Mouse (Mus musculus) ES-E14 (cell line): Measurements from ENCODE around the gene Mprip. TPM values are rescaled to one million over a fixed set of nuclear protein-coding genes. Genes with fewer than 3 reads are reported as not detected.

Experiments used
- DNase-seq: peaks from one replicate; pipeline ENCODE4 v3.0.0-alpha.2; 2013; ENCODE audit warnings: low read depth, low spot score
- H3K27ac ChIP-seq: 2 replicates; pipeline ENCODE4 v1.5.1; 2012; ENCODE audit warnings: low read depth, mild to moderate bottlenecking, low read length, moderate library complexity, mixed read lengths; ENCODE audit not compliant: poor library complexity, insufficient read depth, severe bottlenecking
- H3K36me3 ChIP-seq: 2 replicates; pipeline ENCODE4 v1.6.1; 2012; ENCODE audit warnings: mild to moderate bottlenecking, low read length, moderate library complexity, mixed read lengths; ENCODE audit not compliant: control insufficient read depth, poor library complexity, insufficient read depth, severe bottlenecking
- H3K4me1 ChIP-seq, 2 experiments: fragments of 150-350 bp in 1 of 2; sonication (generic) in 1 of 2; 2 replicates each; pipeline ENCODE4 v1.6.1; 2012; ENCODE audit warnings: low read length in 2 of 2, mild to moderate bottlenecking in 1 of 2, mixed read lengths in 1 of 2; ENCODE audit not compliant: control insufficient read depth in 2 of 2, insufficient read depth in 2 of 2, poor library complexity in 1 of 2
- H3K4me3 ChIP-seq, 2 experiments: fragments of 150-350 bp in 1 of 2; sonication (generic) in 1 of 2; 2 replicates each; pipeline ENCODE4 v1.5.1; 2012; ENCODE audit warnings: low read length in 2 of 2, low read depth in 1 of 2, mild to moderate bottlenecking in 1 of 2, mixed read lengths in 1 of 2; ENCODE audit not compliant: insufficient read depth in 1 of 2, poor library complexity in 1 of 2, severe bottlenecking in 1 of 2
- H3K9ac ChIP-seq: 2 replicates; pipeline ENCODE4 v1.6.1; 2012; ENCODE audit warnings: low read depth, mild to moderate bottlenecking, low read length, mixed read lengths; ENCODE audit not compliant: poor library complexity, insufficient read depth, severe bottlenecking
- H3K9me3 ChIP-seq: fragments of 150-350 bp; sonication (generic); 2 replicates; pipeline ENCODE4 v1.6.1; 2012; ENCODE audit warnings: low read depth, mild to moderate bottlenecking, low read length; ENCODE audit not compliant: control insufficient read depth, insufficient read depth
- CHD2 ChIP-seq: IDR thresholded peaks from 2 replicates; pipeline ENCODE4 v1.6.1; 2014; ENCODE audit warnings: mild to moderate bottlenecking, low read depth, low read length, inconsistent platforms
- HCFC1 ChIP-seq: IDR thresholded peaks from 2 replicates; pipeline ENCODE4 v1.6.1; 2012; ENCODE audit warnings: low read length, inconsistent platforms, borderline replicate concordance; ENCODE audit not compliant: insufficient read depth
- MAFK ChIP-seq: IDR thresholded peaks from 2 replicates; pipeline ENCODE4 v1.6.1; 2014; ENCODE audit warnings: mild to moderate bottlenecking, low read depth, low read length, inconsistent platforms; ENCODE audit not compliant: insufficient read depth
- ZC3H11A ChIP-seq: IDR thresholded peaks from 2 replicates; pipeline ENCODE4 v1.6.1; 2012; ENCODE audit warnings: low read depth, mild to moderate bottlenecking, inconsistent platforms, low read length, borderline replicate concordance
- ZNF384 ChIP-seq: IDR thresholded peaks from 2 replicates; pipeline ENCODE4 v1.6.1; 2012; ENCODE audit warnings: low read depth, low read length, inconsistent platforms
- in situ Hi-C, 2 experiments: fragments of 600-800 bp; cut with MboI; formaldehyde crosslinking; loops; one replicate each; pipeline ENCODE4 v1.15.1; 2025; ENCODE audit warnings: low sequenced_read_pairs in 2 of 2, inconsistent platforms in 1 of 2; ENCODE audit not compliant: unreplicated experiment in 2 of 2
- total RNA-seq: library from RNA; depleted of rRNA; stranded (reverse); fragments of 300-350 nt; gene quantifications from 2 replicates; pipeline ENCODE4 v1.2.3, GENCODE M21; 2012

Gene Mprip
- total RNA-seq, 1 experiment: 138 TPM

- Histone ChIP-seq H3K4me3 (no peak overlapping the region), H3K9me3 (no peaks in the 10 kb centered on the region), H3K27ac (peak overlapping the region; percentile 3; the same call in 1 of the 2 replicates), H3K9ac (no peak overlapping the region), H3K36me3 (no peaks in the 10 kb centered on the region), H3K4me1 (peaks cover 3% of the 10 kb centered on the region in 2 experiments; a peak in 1 of 4 replicates)
- peak; percentile 30 for DNase-seq
- no peak for TF ChIP-seq MAFK
- TF ChIP-seq CHD2: no peak
- in situ Hi-C loops: no loop called here
These were observed 47.0 kb downstream of the Mprip start for GRCm38 (mm10) chr11:59707931-59708611.

DNA sequence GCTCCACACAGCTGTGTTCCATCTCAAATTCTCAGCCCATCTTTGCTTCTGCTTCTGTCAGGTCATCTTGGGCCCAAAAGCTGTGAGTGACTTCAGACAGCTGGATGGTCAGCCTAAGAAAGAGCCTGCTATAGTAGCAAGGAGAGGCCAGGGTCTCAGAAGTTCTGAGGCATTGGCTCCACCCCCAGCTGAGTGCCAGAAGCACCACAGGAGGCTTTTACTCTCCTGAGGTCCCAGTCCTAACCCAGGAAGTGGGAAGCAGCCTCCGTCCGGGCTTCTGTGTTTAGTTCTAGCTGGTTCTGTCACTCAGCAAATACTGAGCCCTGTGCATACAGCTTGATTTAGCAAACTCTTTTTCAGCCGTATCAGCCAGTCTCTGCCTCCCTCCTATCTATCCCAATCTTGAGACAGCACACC lies 54.3 kb downstream of the Mprip start:
- Histone ChIP-seq H3K27ac (no peak overlapping the region), H3K9me3 (no peaks in the 10 kb centered on the region), H3K4me3 (no peak overlapping the region), H3K36me3 (no peaks in the 10 kb centered on the region; the same call in 1 of the 2 replicates), H3K4me1 (no peaks in the 10 kb centered on the region), H3K9ac (no peak overlapping the region)
- TF ChIP-seq HCFC1 (no peak), ZNF384 (no peak), ZC3H11A (no peak), MAFK (no peak)
- no peak for DNase-seq
- in situ Hi-C loops: no loop called here

- no peak overlapping the region for H3K27ac ChIP-seq
- DNase-seq: no peak
- in situ Hi-C loops: no loop called here
- H3K4me3 ChIP-seq: no peak overlapping the region
- H3K9me3 ChIP-seq: no peaks in the 10 kb centered on the region
- no peak overlapping the region for H3K9ac ChIP-seq
- TF ChIP-seq HCFC1: no peak
- no peak for TF ChIP-seq ZNF384
- TF ChIP-seq MAFK: no peak
- no peak for TF ChIP-seq CHD2
- TF ChIP-seq ZC3H11A: no peak
- no peaks in the 10 kb centered on the region for H3K4me1 ChIP-seq
- no peaks in the 10 kb centered on the region; the same call in 1 of the 2 replicates for H3K36me3 ChIP-seq
These were observed 56.7 kb downstream of the Mprip start for GRCm38 (mm10) chr11:59717801-59718291.

GRCm38 (mm10) chr11:59719185-59719584 lies 58.1 kb downstream of the Mprip start:
- H3K4me3 ChIP-seq: no peak overlapping the region
- no peak overlapping the region for H3K9ac ChIP-seq
- in situ Hi-C loops: no loop called here
- H3K9me3 ChIP-seq: no peaks in the 10 kb centered on the region
- no peak for TF ChIP-seq HCFC1
- no peak for TF ChIP-seq MAFK
- no peak for TF ChIP-seq ZC3H11A
- TF ChIP-seq CHD2: no peak
- DNase-seq: no peak
- H3K4me1 ChIP-seq: no peaks in the 10 kb centered on the region
- no peak overlapping the region for H3K27ac ChIP-seq
- no peaks in the 10 kb centered on the region; the same call in 1 of the 2 replicates for H3K36me3 ChIP-seq
